Mouse (Mus musculus): ENCODE data around the gene Pop5.
A peak's percentile ranks its signal among the peaks of the same experiment; 100 is the strongest.

- TF ChIP-seq CTCF (IDR thresholded peaks at IDR 0.05; ENCODE audit: extremely low read depth, insufficient read length, insufficient replicate concordance, low read depth, low read length) (peak; percentile 18; the same call in 1 of the 2 replicates), POLR2A (IDR thresholded peaks at IDR 0.05; ENCODE audit: low read depth, low read length) (no peak)
Observed at GRCm38 (mm10) chr5:115193669-115194625, 41.7 kb upstream of the Pop5 start, which contains the start of gene Cabp1.
